In the genomic region with DNA sequence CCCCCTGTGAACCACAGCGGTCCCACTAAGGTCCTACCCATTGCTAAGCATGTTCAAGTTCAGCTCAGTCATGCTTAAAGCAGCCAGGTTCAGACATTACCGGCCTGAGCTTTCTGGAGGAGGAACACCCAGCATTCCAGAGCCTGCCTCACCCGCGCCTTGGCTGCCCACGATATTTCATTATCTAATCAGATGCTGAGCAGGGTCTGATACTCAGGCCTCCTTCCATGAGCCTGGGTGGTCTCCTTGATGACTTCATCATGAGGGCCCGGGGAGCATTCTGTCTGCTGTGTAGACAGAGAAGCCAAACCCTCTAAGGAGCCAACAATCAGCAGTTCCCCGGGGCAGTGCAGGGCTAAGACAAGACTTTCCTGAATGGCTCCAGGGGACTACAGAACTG, we compare ENCODE assay signal across 9 mouse cellular contexts.
DNase-seq lines count a peak whose midpoint lies in the region; ATAC-seq and TF ChIP-seq lines count a peak whose summit lies in the region.
"Had no signal": no experiment of that assay in that cellular context is flagged by ENCODE, and none has a peak within 500 bp of the region (broad histone marks: within the 10 kb centered on the region; RNA-seq: fewer than 3 reads in every experiment).

No protein-coding gene starts in this region.

- H3K4me2 ChIP-seq in liver, embryonic 15.5 days, result no peak overlapping the region
- no peak overlapping the region for H3K4me2 ChIP-seq in liver, embryonic 11.5 days
- H3K4me2 ChIP-seq in embryonic facial prominence, embryonic 14.5 days (ENCODE audit: low read depth, low read length), result no peak overlapping the region
- no peak overlapping the region for H3K4me2 ChIP-seq in heart, postnatal 0 days (ENCODE audit: low read depth, low read length)
- no peak overlapping the region for H3K4me2 ChIP-seq in midbrain, embryonic 16.5 days (ENCODE audit: low read length)

- TF ChIP-seq EP300 in heart, postnatal 0 days (IDR thresholded peaks at IDR 0.05; ENCODE audit: low read depth), result no peak

- no peak overlapping the region for H3K9ac ChIP-seq in liver, embryonic 15.5 days
- no peak overlapping the region for H3K9ac ChIP-seq in liver, embryonic 11.5 days (ENCODE audit: low read depth, low read length)
- no peak overlapping the region for H3K9ac ChIP-seq in embryonic facial prominence, embryonic 14.5 days (ENCODE audit: low read depth, low read length)
- H3K9ac ChIP-seq in heart, postnatal 0 days (replicated peaks; ENCODE audit: low read depth, low read length), result peak overlapping the region; percentile 32; the same call in 1 of the 2 replicates
- no peak overlapping the region for H3K9ac ChIP-seq in midbrain, embryonic 16.5 days (ENCODE audit: low read depth, low read length)
- H3K9ac ChIP-seq: liver, embryonic 14.5 days had no signal

- no peak overlapping the region for H3K4me3 ChIP-seq in liver, embryonic 15.5 days (replicated peaks)
- H3K4me3 ChIP-seq in liver, embryonic 11.5 days (ENCODE audit: low read depth, low read length), result no peak overlapping the region
- no peak overlapping the region for H3K4me3 ChIP-seq in embryonic facial prominence, embryonic 14.5 days (ENCODE audit: low read depth, low read length)
- no peak overlapping the region for H3K4me3 ChIP-seq in heart, postnatal 0 days (ENCODE audit: low read depth, low read length)
- H3K4me3 ChIP-seq in midbrain, embryonic 16.5 days (ENCODE audit: low read depth, low read length), result no peak overlapping the region

- ATAC-seq in liver, embryonic 15.5 days (ENCODE audit: insufficient read depth), result no peak
- ATAC-seq in liver, embryonic 11.5 days (replicated peaks; ENCODE audit: low FRiP score), result no peak
- peak; percentile 77 for ATAC-seq in embryonic facial prominence, embryonic 14.5 days (ENCODE audit: low read depth)
- peak; percentile 30 for ATAC-seq in heart, postnatal 0 days (ENCODE audit: insufficient read depth, low read depth)
- ATAC-seq in midbrain, embryonic 16.5 days, result no peak; the same call in 1 of the 2 replicates

- DNase-seq in liver, embryonic 11.5 days (ENCODE audit: low spot score), result no peak
- DNase-seq in embryonic facial prominence, embryonic 14.5 days (ENCODE audit: low spot score), result peak; percentile 81
- no peak for DNase-seq in heart, postnatal 0 days (ENCODE audit: low spot score)
- no peak for DNase-seq in layer of hippocampus, adult 9-10 months (ENCODE audit: low spot score)
- DNase-seq in cerebellum, adult 8-10 months, result no peak
- no peak for DNase-seq in cerebellum, adult 11-12 months

- H3K36me3 ChIP-seq in liver, embryonic 15.5 days (replicated peaks), result no peaks in the 10 kb centered on the region
- no peaks in the 10 kb centered on the region for H3K36me3 ChIP-seq in liver, embryonic 11.5 days (ENCODE audit: control insufficient read depth, insufficient read depth, low read length)
- H3K36me3 ChIP-seq in embryonic facial prominence, embryonic 14.5 days (ENCODE audit: control insufficient read depth, insufficient read depth, low read length), result no peaks in the 10 kb centered on the region
- 0 out of 2 replicates have a peak, but pooled peaks cover 2% of the 10 kb centered on the region for H3K36me3 ChIP-seq in heart, postnatal 0 days (replicated peaks; ENCODE audit: control insufficient read depth, insufficient read depth, low read length)
- no peaks in the 10 kb centered on the region for H3K36me3 ChIP-seq in midbrain, embryonic 16.5 days (ENCODE audit: control insufficient read depth, insufficient read depth, low read length)

- H3K9me3 ChIP-seq in liver, embryonic 15.5 days (replicated peaks), result no peaks in the 10 kb centered on the region
- H3K9me3 ChIP-seq in liver, embryonic 11.5 days (ENCODE audit: control insufficient read depth, low read length), result no peaks in the 10 kb centered on the region
- H3K9me3 ChIP-seq in embryonic facial prominence, embryonic 14.5 days (ENCODE audit: control insufficient read depth, low read length), result no peaks in the 10 kb centered on the region
- H3K9me3 ChIP-seq in heart, postnatal 0 days (replicated peaks; ENCODE audit: control insufficient read depth, low read length), result no peaks in the 10 kb centered on the region
- no peaks in the 10 kb centered on the region for H3K9me3 ChIP-seq in midbrain, embryonic 16.5 days (replicated peaks; ENCODE audit: control insufficient read depth, low read length, poor library complexity, severe bottlenecking)

- peak overlapping the region; percentile 20; the same call in 1 of the 2 replicates for H3K27ac ChIP-seq in liver, embryonic 15.5 days (replicated peaks)
- H3K27ac ChIP-seq in liver, embryonic 11.5 days (ENCODE audit: low read depth, low read length), result no peak overlapping the region
- peak overlapping the region; percentile 73 for H3K27ac ChIP-seq in embryonic facial prominence, embryonic 14.5 days (replicated peaks; ENCODE audit: low read depth, low read length)
- peak overlapping the region; percentile 90 for H3K27ac ChIP-seq in heart, postnatal 0 days (ENCODE audit: low read depth)
- H3K27ac ChIP-seq in midbrain, embryonic 16.5 days (ENCODE audit: low read length), result 0 out of 2 replicates have a peak overlapping the region, but pooled peaks have one; percentile 34
- H3K27ac ChIP-seq: liver, embryonic 14.5 days had no signal

- WGBS in liver, embryonic 15.5 days (ENCODE audit: insufficient replicate concordance), result 26% methylated on average over 7 of the region's 7 CpGs
- 29% methylated on average over 7 of the region's 7 CpGs for WGBS in liver, embryonic 11.5 days
- WGBS in embryonic facial prominence, embryonic 14.5 days, result 25% methylated on average over 7 of the region's 7 CpGs
- WGBS in heart, postnatal 0 days, result 17% methylated on average over 7 of the region's 7 CpGs
- WGBS in midbrain, embryonic 16.5 days, result 49% methylated on average over 7 of the region's 7 CpGs

- H3K27me3 ChIP-seq in liver, embryonic 15.5 days, result no peaks in the 10 kb centered on the region
- no peaks in the 10 kb centered on the region for H3K27me3 ChIP-seq in liver, embryonic 11.5 days (replicated peaks; ENCODE audit: control insufficient read depth, insufficient read depth, low read length)
- no peaks in the 10 kb centered on the region for H3K27me3 ChIP-seq in embryonic facial prominence, embryonic 14.5 days (replicated peaks; ENCODE audit: control insufficient read depth, insufficient read depth, low read length)
- no peaks in the 10 kb centered on the region for H3K27me3 ChIP-seq in heart, postnatal 0 days (ENCODE audit: control insufficient read depth, insufficient read depth, low read length)
- no peaks in the 10 kb centered on the region for H3K27me3 ChIP-seq in midbrain, embryonic 16.5 days (ENCODE audit: control insufficient read depth, insufficient read depth, low read depth, low read length)

- peaks cover 4% of the 10 kb centered on the region; the same call in 1 of the 2 replicates for H3K4me1 ChIP-seq in liver, embryonic 15.5 days (replicated peaks)
- no peaks in the 10 kb centered on the region for H3K4me1 ChIP-seq in liver, embryonic 11.5 days (replicated peaks; ENCODE audit: control insufficient read depth, insufficient read depth, low read length)
- H3K4me1 ChIP-seq in embryonic facial prominence, embryonic 14.5 days (ENCODE audit: control insufficient read depth, insufficient read depth, low read length), result peaks cover 13% of the 10 kb centered on the region; the same call in 1 of the 2 replicates
- H3K4me1 ChIP-seq in heart, postnatal 0 days (ENCODE audit: control insufficient read depth, insufficient read depth), result peaks cover 62% of the 10 kb centered on the region
- no peaks in the 10 kb centered on the region; the same call in 1 of the 2 replicates for H3K4me1 ChIP-seq in midbrain, embryonic 16.5 days (ENCODE audit: control insufficient read depth, insufficient read depth, low read length)

- no peak for TF ChIP-seq CTCF in heart, postnatal 0 days (IDR thresholded peaks at IDR 0.05; ENCODE audit: low read depth)

Comparison
In these comparisons a context has a peak if more than half of its experiments do, and no peak if none do; other contexts are left out.
1. ATAC-seq: peak in embryonic facial prominence, embryonic 14.5 days (single experiment) and heart, postnatal 0 days (single experiment); none in liver, embryonic 15.5 days (single experiment), liver, embryonic 11.5 days (single experiment) and midbrain, embryonic 16.5 days (single experiment).